Mouse (Mus musculus): Measurements from ENCODE around the gene Iqschfp.

GRCm38 (mm10) chr3:68545898-68546297 lies 653.9 kb downstream of the Iqschfp start:
- TF ChIP-seq CTCF (IDR thresholded peaks at IDR 0.05; ENCODE audit: low read depth) (no peak), EP300 (IDR thresholded peaks at IDR 0.05; ENCODE audit: low read depth) (no peak)
